Mouse (Mus musculus): ENCODE data around the gene Etfrf1. TPM values are rescaled to one million over a fixed set of nuclear protein-coding genes. Genes with fewer than 3 reads are reported as not detected.

The Etfrf1 gene
- total and polyA plus RNA-seq, 3 experiments: 11.6 to 29.9 (median 21.9) TPM

- in situ Hi-C loops (cut with MboI; ENCODE audit: low pct_ligation_motif_present, low pct_unique_long_range_greater_than_20kb, low sequenced_read_pairs): no loop called here
- H3K27ac ChIP-seq (ENCODE audit: insufficient read depth, low read depth): no peak overlapping the region
These were observed 45.8 kb downstream of the Etfrf1 start for GRCm38 (mm10) chr6:145256701-145257073.

GRCm38 (mm10) chr6:145262314-145262713 lies 51.4 kb downstream of the Etfrf1 start:
- Histone ChIP-seq H3K4me2 (ENCODE audit: insufficient read depth, low read depth, poor library complexity, severe bottlenecking) (no peak overlapping the region), H3K9me3 (replicated peaks; ENCODE audit: low read length) (peaks cover 3% of the 10 kb centered on the region), H3K4me1 (ENCODE audit: control insufficient read depth in 1 of 2, insufficient read depth in 2 of 2) (peaks cover 4 to 30% of the 10 kb centered on the region in 2 experiments), H3K4me3 (replicated peaks in 1 of 3; ENCODE audit: low read depth in 2 of 3, low read length in 2 of 3, poor library complexity in 1 of 3) (no peak overlapping the region), H3K36me3 (replicated peaks in 1 of 2; ENCODE audit: control insufficient read depth in 1 of 2, insufficient read depth in 1 of 2, low read length in 1 of 2) (no peaks in the 10 kb centered on the region), H3K79me2 (replicated peaks; ENCODE audit: control insufficient read depth, extremely low read depth, insufficient read depth, poor library complexity, severe bottlenecking) (no peaks in the 10 kb centered on the region), H3K9ac (ENCODE audit: insufficient read depth, low read depth) (no peak overlapping the region), H3K27me3 (replicated peaks) (no peaks in the 10 kb centered on the region), H3K27ac (ENCODE audit: insufficient read depth, low read depth) (no peak overlapping the region)
- dilution Hi-C loops (cut with MboI; ENCODE audit: extremely low pct_ligation_motif_present, extremely low pct_unique_long_range_greater_than_20kb, low sequenced_read_pairs): no loop called here
- peak; percentile 80 for TF ChIP-seq ZNF384 (IDR thresholded peaks at IDR 0.05; ENCODE audit: low read depth, low read length)
- peak; percentile 84 for TF ChIP-seq ETS1 (conservative IDR thresholded peaks at IDR 0.05; ENCODE audit: low read depth, low read length)
- TF ChIP-seq NELFE (IDR thresholded peaks at IDR 0.05; ENCODE audit: low read depth, low read length): no peak
- TF ChIP-seq MAX (IDR thresholded peaks at IDR 0.05; ENCODE audit: low read length): peak; percentile 40; the same call in 1 of the 2 replicates
- 0 out of 2 replicates have a peak, but pooled peaks have one; percentile 55 for TF ChIP-seq SIN3A (IDR thresholded peaks at IDR 0.05; ENCODE audit: low read length)
- no peak for TF ChIP-seq KAT2A (IDR thresholded peaks at IDR 0.05; ENCODE audit: insufficient replicate concordance, low read length)
- TF ChIP-seq IRF4 (IDR thresholded peaks at IDR 0.05; ENCODE audit: low read depth, low read length): peak; percentile 24; the same call in 1 of the 2 replicates
- TF ChIP-seq BHLHE40 (IDR thresholded peaks at IDR 0.05; ENCODE audit: low read depth, low read length): peak; percentile 74
- TF ChIP-seq EP300 (IDR thresholded peaks at IDR 0.05; ENCODE audit: low read length): peak; percentile 82
- peak; percentile 97 for TF ChIP-seq MEF2A (IDR thresholded peaks at IDR 0.05; ENCODE audit: borderline replicate concordance, low read depth, low read length)
- no peak for TF ChIP-seq MAZ (IDR thresholded peaks at IDR 0.05; ENCODE audit: low read depth, low read length)
- no peak for TF ChIP-seq POLR2A (IDR thresholded peaks at IDR 0.05; ENCODE audit: low read depth, low read length)
- TF ChIP-seq RAD21 (IDR thresholded peaks at IDR 0.05; ENCODE audit: low read depth, low read length): no peak
- TF ChIP-seq USF1 (IDR thresholded peaks at IDR 0.05; ENCODE audit: low read depth, low read length): no peak
- no peak for TF ChIP-seq SMC3 (IDR thresholded peaks at IDR 0.05; ENCODE audit: low read depth, low read length)
- TF ChIP-seq MYC (IDR thresholded peaks at IDR 0.05; ENCODE audit: low read depth, low read length): 0 out of 2 replicates have a peak, but pooled peaks have one; percentile 22
- TF ChIP-seq JUN (IDR thresholded peaks at IDR 0.05; ENCODE audit: insufficient read depth, low read depth, low read length): peak; percentile 66; the same call in 1 of the 2 replicates
- in situ Hi-C loops (cut with MboI; ENCODE audit: low pct_ligation_motif_present, low pct_unique_long_range_greater_than_20kb, low sequenced_read_pairs): no loop called here
- DNase-seq (ENCODE audit: extremely low read depth): peak; percentile 24

More at GRCm38 (mm10) chr6:145256701-145257073, 45.8 kb downstream of the Etfrf1 start:
- no peaks in the 10 kb centered on the region for H3K79me2 ChIP-seq (replicated peaks; ENCODE audit: control insufficient read depth, extremely low read depth, insufficient read depth, poor library complexity, severe bottlenecking)
- dilution Hi-C loops (cut with MboI; ENCODE audit: extremely low pct_ligation_motif_present, extremely low pct_unique_long_range_greater_than_20kb, low sequenced_read_pairs): no loop called here
- H3K36me3 ChIP-seq (replicated peaks in 1 of 2; ENCODE audit: control insufficient read depth in 1 of 2, insufficient read depth in 1 of 2, low read length in 1 of 2): no peaks in the 10 kb centered on the region
- no peak overlapping the region for H3K4me2 ChIP-seq (ENCODE audit: insufficient read depth, low read depth, poor library complexity, severe bottlenecking)
- H3K9me3 ChIP-seq (replicated peaks; ENCODE audit: low read length): no peaks in the 10 kb centered on the region
- H3K27me3 ChIP-seq (replicated peaks): peaks cover 5% of the 10 kb centered on the region
- no peak for DNase-seq (ENCODE audit: extremely low read depth)
- no peak for TF ChIP-seq ELF1 (IDR thresholded peaks at IDR 0.05; ENCODE audit: low read depth, low read length)
- no peak for TF ChIP-seq MAX (IDR thresholded peaks at IDR 0.05; ENCODE audit: low read length)
- no peak for TF ChIP-seq ZC3H11A (IDR thresholded peaks at IDR 0.05; ENCODE audit: low read depth, low read length)
- TF ChIP-seq EP300 (IDR thresholded peaks at IDR 0.05; ENCODE audit: low read length): no peak
- no peak for TF ChIP-seq ZKSCAN1 (IDR thresholded peaks at IDR 0.05; ENCODE audit: borderline replicate concordance, low read depth, low read length)
- no peak for TF ChIP-seq MAFK (IDR thresholded peaks at IDR 0.05; ENCODE audit: insufficient replicate concordance, low read length)
- TF ChIP-seq MEF2A (IDR thresholded peaks at IDR 0.05; ENCODE audit: borderline replicate concordance, low read depth, low read length): no peak
- no peak for TF ChIP-seq ZNF384 (IDR thresholded peaks at IDR 0.05; ENCODE audit: low read depth, low read length)
- TF ChIP-seq CHD2 (IDR thresholded peaks at IDR 0.05; ENCODE audit: low read length): no peak
- TF ChIP-seq RCOR1 (conservative IDR thresholded peaks at IDR 0.05; ENCODE audit: low read depth, low read length): no peak
- no peak for TF ChIP-seq CHD1 (IDR thresholded peaks at IDR 0.05; ENCODE audit: low read depth, low read length)
- TF ChIP-seq ETS1 (conservative IDR thresholded peaks at IDR 0.05; ENCODE audit: low read depth, low read length): no peak
- TF ChIP-seq USF2 (conservative IDR thresholded peaks at IDR 0.05; ENCODE audit: low read depth, low read length): no peak
- TF ChIP-seq SIN3A (IDR thresholded peaks at IDR 0.05; ENCODE audit: low read length): no peak
- TF ChIP-seq JUND (conservative IDR thresholded peaks at IDR 0.05; ENCODE audit: low read depth, low read length): no peak
- no peak for TF ChIP-seq BHLHE40 (IDR thresholded peaks at IDR 0.05; ENCODE audit: low read depth, low read length)
- TF ChIP-seq NELFE (IDR thresholded peaks at IDR 0.05; ENCODE audit: low read depth, low read length): no peak
- no peak for TF ChIP-seq KAT2A (IDR thresholded peaks at IDR 0.05; ENCODE audit: insufficient replicate concordance, low read length)
- no peak for TF ChIP-seq HCFC1 (IDR thresholded peaks at IDR 0.05; ENCODE audit: low read depth, low read length)
- H3K4me1 ChIP-seq (ENCODE audit: control insufficient read depth in 1 of 2, insufficient read depth in 2 of 2): peaks cover 0 to 14% of the 10 kb centered on the region in 2 experiments; a peak in 2 of 4 replicates
- H3K4me3 ChIP-seq (replicated peaks in 1 of 3; ENCODE audit: low read depth in 2 of 3, low read length in 2 of 3, poor library complexity in 1 of 3): no peak overlapping the region
- no peak overlapping the region for H3K9ac ChIP-seq (ENCODE audit: insufficient read depth, low read depth)
